Mouse (Mus musculus) hindbrain, embryonic 15.5 days (tissue): ENCODE measurements around the gene Hnf1a. TPM values are rescaled to one million over a fixed set of nuclear protein-coding genes. Genes with fewer than 3 reads are reported as not detected.
"Not testable (repeated sequence)": the region's sequence is repeated elsewhere in the genome, so short reads cannot be mapped to it uniquely, and the experiment has no call there.

ENCODE experiments used
- ATAC-seq: fragments of 200-750 bp; cut with Nextera tagmentation; 2 replicates; pipeline ENCODE4 v1.8.0; 2017; ENCODE audit warnings: low read depth, moderate number of reproducible peaks, moderate TSS enrichment; ENCODE audit not compliant: low FRiP score
- H3K27ac ChIP-seq: fragments of 300-500 bp; sonication (generic); replicated peaks from 2 replicates; pipeline ENCODE4 v1.5.1; 2015; ENCODE audit warnings: mild to moderate bottlenecking, inconsistent platforms
- H3K27me3 ChIP-seq: fragments of 300-500 bp; sonication (generic); 2 replicates; pipeline ENCODE4 v1.6.1; 2015; ENCODE audit warnings: control low read depth, inconsistent platforms
- H3K36me3 ChIP-seq: fragments of 300-500 bp; sonication (generic); 2 replicates; pipeline ENCODE4 v1.6.1; 2015; ENCODE audit warnings: control low read depth, inconsistent platforms
- H3K4me1 ChIP-seq: fragments of 300-500 bp; sonication (generic); replicated peaks from 2 replicates; pipeline ENCODE4 v1.6.1; 2015; ENCODE audit warnings: control low read depth, inconsistent platforms
- H3K4me2 ChIP-seq: fragments of 300-500 bp; sonication (generic); 2 replicates; pipeline ENCODE4 v1.6.1; 2015; ENCODE audit warnings: moderate library complexity, mild to moderate bottlenecking, inconsistent platforms
- H3K4me3 ChIP-seq: fragments of 300-500 bp; sonication (generic); 2 replicates; pipeline ENCODE4 v1.5.1; 2015; ENCODE audit warnings: mild to moderate bottlenecking, inconsistent platforms
- H3K9ac ChIP-seq: fragments of 300-500 bp; sonication (generic); 2 replicates; pipeline ENCODE4 v1.6.1; 2015; ENCODE audit warnings: inconsistent platforms
- H3K9me3 ChIP-seq: fragments of 300-500 bp; sonication (generic); 2 replicates; pipeline ENCODE4 v1.6.1; 2016; ENCODE audit warnings: control low read depth, inconsistent platforms
- WGBS: fragments of 180-500 bp; shearing (Covaris S2); methylation state at CpG from one replicate; pipeline ENCODE4 v1.1.7; 2015; 5-methylcytosine and 5-hydroxymethylcytosine counted together
- polyA plus RNA-seq: library from polyadenylated mRNA; unstranded; fragments of >200 nt; fragmentation: Nextera tagmentation; extraction: Ambion mirVana; gene quantifications from 2 replicates; pipeline ENCODE4 v1.2.1, GENCODE M21; 2015

Gene Hnf1a
- polyA plus RNA-seq, 1 experiment from 2014 or later = 0.10 TPM

DNA sequence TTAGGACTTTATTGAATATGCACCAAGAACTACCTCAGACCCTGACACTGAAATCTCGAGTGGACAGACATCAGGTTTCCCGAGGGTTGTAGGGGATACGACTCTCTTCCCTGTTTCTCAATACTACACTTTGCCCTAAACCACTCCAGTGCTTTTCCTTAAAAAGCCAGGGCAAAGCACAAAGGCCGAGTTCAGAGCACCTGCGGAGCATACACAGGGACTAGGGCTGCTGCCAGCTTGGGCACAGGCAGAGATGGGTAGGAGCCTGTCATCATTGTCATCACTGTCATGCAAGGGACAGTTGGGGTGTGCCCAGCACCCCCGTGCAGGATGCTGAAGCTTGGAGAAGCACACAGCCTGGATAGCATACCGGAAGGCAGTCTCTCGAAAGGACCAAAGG is 37.7 kb downstream of the Hnf1a start:
- Histone ChIP-seq H3K4me3 (no peak overlapping the region), H3K9ac (no peak overlapping the region), H3K4me2 (no peak overlapping the region), H3K9me3 (no peaks in the 10 kb centered on the region), H3K27ac (no peak overlapping the region), H3K4me1 (peaks cover 5% of the 10 kb centered on the region; the same call in 1 of the 2 replicates), H3K36me3 (no peaks in the 10 kb centered on the region), H3K27me3 (no peaks in the 10 kb centered on the region)
- no peak for ATAC-seq
- 83% methylated on average over 8 of the region's 8 CpGs for WGBS

DNA sequence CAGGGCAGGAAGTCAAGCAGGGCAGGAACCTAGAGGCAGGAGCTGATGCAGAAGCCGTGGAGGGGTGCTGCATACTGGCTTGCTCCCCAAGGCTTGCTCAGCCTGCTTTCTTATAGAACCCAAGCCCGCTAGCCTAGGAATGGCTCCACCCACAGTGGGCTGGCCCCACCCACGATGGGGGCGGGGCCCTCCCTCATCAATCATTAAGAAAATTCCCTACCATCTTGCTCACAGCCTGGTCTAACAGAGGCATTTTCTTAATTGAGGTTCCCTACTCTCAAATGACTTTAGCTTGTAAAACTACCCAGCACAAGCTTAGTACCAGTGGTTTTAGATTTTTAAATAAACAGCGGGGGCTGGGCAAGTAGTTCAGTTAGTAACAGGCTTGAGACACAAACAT is 39.3 kb downstream of the Hnf1a start:
- Histone ChIP-seq H3K36me3 (no peaks in the 10 kb centered on the region), H3K4me2 (no peak overlapping the region), H3K9ac (no peak overlapping the region), H3K27me3 (no peaks in the 10 kb centered on the region), H3K4me1 (peaks cover 5% of the 10 kb centered on the region; the same call in 1 of the 2 replicates), H3K27ac (no peak overlapping the region), H3K4me3 (no peak overlapping the region), H3K9me3 (no peaks in the 10 kb centered on the region)
- WGBS = 62% methylated on average over 5 of the region's 5 CpGs
- ATAC-seq = no peak

DNA sequence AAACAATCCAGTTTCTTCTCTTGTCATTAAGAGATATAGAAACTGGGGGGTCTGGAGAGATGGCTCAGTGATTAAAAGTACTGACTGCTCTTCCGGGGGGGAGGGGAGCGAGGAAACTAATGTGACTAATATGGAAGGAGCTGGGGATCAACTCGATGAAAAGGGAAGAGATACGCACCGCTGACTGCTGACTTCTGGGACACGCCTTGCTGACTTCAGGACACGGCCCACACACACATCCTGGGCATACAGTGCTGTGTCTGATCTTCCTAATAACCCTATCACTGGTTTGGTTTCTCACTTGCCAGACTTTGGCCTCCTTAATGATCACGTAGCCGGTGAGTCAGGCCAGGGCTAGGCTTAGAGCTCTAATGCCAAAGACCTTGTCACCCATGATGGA is 44.1 kb downstream of the Hnf1a start:
- Histone ChIP-seq H3K27me3 (no peaks in the 10 kb centered on the region), H3K9me3 (no peaks in the 10 kb centered on the region), H3K4me2 (no peak overlapping the region), H3K27ac (no peak overlapping the region), H3K4me1 (peaks cover 4% of the 10 kb centered on the region; the same call in 1 of the 2 replicates), H3K9ac (no peak overlapping the region), H3K36me3 (no peaks in the 10 kb centered on the region), H3K4me3 (no peak overlapping the region)
- ATAC-seq = no peak
- 78% methylated on average over 9 of the region's 9 CpGs for WGBS

DNA sequence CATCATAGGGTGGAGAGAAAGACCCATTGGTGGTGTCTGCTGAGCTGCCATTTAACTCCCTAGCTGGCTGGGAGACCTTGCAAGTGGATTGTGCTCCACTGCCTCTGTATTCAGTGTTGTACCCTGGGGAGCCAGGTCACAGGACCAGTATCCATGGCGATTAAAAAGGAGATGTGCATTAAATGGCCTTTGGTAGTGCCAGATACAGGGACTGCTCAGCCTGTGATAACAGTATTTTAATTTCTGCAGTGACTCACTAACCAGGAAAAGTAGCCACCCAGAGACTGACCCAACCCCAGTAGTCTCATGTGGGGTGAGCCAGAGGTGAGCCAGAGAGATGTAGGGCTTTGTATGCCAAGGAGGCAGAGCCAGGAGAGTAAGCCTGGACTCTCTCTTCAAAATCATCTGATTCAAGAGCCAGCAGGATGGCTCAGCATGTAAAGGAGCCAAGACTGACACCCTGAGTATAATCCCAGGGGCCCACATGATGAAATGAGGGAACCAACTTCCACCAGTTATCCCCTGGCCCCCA is 44.7 kb downstream of the Hnf1a start:
- H3K9me3 ChIP-seq = no peaks in the 10 kb centered on the region
- 54% methylated on average over 1 of the region's 1 CpGs for WGBS
- no peak for ATAC-seq

DNA sequence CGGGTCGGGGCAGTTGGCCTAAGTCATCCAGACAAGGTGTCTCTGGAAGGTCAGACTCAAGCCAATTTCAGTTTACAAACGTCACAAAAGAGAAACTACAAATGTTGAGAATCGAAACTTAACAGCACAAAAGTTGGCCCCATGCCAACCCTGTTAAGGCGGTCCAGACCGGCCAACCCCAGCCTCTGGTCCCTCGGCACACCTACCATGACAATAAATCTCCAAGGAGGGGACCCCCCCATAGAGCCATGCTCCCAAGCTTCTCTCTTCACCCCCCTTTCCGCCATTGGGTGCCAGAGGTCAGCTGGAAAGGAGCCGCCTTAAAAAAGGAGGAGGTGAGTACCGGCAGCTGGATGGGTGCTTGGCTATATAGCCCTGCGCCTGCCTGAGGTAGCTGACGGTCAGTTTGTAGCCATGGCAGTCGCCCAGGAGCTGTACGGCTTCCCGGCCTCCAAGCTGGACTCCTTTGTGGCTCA is 47.9 kb downstream of the Hnf1a start, which contains the start of gene Oasl1:
Gene Oasl1 (plus strand): TSS at position 243 of the 476 bp plus-strand sequence.
- Histone ChIP-seq H3K9ac (no peak within 1 kb of the TSS), H3K27ac (no peak within 1 kb of the TSS), H3K9me3 (no peaks in the 10 kb centered on the region), H3K4me2 (peak within 1 kb of the TSS; percentile 40), H3K36me3 (no peaks in the 10 kb centered on the region), H3K4me1 (peaks cover 4% of the 10 kb centered on the region; the same call in 1 of the 2 replicates), H3K4me3 (no peak within 1 kb of the TSS; the same call in 1 of the 2 replicates), H3K27me3 (no peaks in the 10 kb centered on the region)
- no peak for ATAC-seq
- WGBS = 46% methylated on average over 15 of the region's 15 CpGs

More for the DNA sequence above, 44.7 kb downstream of the Hnf1a start:
- Histone ChIP-seq H3K4me2 (no peak overlapping the region), H3K27me3 (no peaks in the 10 kb centered on the region), H3K27ac (no peak overlapping the region), H3K9ac (no peak overlapping the region), H3K4me3 (no peak overlapping the region), H3K4me1 (peaks cover 4% of the 10 kb centered on the region; the same call in 1 of the 2 replicates), H3K36me3 (no peaks in the 10 kb centered on the region)

DNA sequence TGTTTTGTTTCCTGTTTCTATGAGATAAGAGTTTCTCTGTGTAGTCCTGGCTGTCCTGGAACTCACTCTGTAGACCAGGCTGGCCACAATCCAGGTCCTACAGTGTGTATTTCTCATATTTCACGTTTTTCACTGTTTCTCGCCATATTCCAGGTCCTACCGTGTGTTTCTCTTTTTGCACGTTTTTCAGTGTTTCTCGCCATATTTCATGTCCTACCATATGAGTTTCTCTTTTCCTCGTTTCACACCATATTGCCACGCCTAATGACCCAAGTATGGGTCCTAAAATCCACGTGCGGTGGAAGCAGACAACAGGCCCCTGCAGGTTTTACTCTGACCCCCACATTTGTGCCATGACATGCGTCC is 48.5 kb downstream of the Hnf1a start:
- Histone ChIP-seq H3K27ac (no peak overlapping the region), H3K9me3 (no peaks in the 10 kb centered on the region), H3K36me3 (no peaks in the 10 kb centered on the region), H3K4me1 (peaks cover 4% of the 10 kb centered on the region; the same call in 1 of the 2 replicates), H3K4me2 (no peak overlapping the region), H3K27me3 (no peaks in the 10 kb centered on the region), H3K9ac (no peak overlapping the region), H3K4me3 (no peak overlapping the region)
- WGBS = 69% methylated on average over 10 of the region's 10 CpGs
- ATAC-seq = 0 out of 2 replicates have a peak, but pooled peaks have one; percentile 45

DNA sequence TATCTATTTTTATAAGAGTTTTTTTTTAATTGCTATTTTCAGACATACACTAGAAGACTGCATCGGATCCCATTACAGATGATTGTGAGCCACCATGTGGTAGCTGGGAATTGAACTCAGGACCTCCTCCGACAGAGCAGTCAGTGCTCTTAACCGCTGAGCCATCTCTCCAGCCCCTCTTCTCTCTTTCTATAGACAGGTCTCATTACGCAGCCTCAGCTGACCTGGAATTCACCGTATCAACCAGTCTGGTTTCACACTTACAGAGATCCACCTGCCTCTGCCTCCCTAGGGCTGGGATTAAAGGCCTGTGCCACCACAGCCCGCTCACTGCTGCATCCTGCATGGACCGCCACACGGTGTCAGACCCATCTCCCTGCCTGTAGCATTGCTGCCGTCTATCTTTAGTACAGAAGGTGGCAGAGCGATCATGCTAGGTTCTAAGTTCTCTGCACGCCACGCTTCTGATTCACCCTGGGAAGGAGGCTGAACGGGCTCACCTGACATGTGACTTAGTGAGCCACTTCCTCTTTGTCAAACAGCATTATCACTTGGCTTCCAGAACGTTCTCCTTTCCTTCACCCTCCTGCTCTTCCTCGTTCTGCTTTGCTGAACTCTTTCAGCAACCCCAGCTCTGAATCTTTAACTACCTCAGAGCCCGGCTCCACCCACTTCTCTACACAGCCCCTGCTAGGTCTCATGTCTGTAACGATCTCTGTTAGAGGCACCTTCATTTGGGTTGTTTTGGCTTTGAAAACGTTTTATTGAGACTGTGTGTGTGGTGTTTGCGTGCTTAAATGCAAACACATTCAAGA is 49.1 kb downstream of the Hnf1a start:
- Histone ChIP-seq H3K9ac (no peak overlapping the region), H3K4me1 (peaks cover 4% of the 10 kb centered on the region; the same call in 1 of the 2 replicates), H3K4me2 (no peak overlapping the region), H3K9me3 (no peaks in the 10 kb centered on the region), H3K27me3 (no peaks in the 10 kb centered on the region), H3K4me3 (no peak overlapping the region), H3K36me3 (no peaks in the 10 kb centered on the region), H3K27ac (no peak overlapping the region)
- WGBS = 82% methylated on average over 19 of the region's 19 CpGs
- no peak for ATAC-seq

DNA sequence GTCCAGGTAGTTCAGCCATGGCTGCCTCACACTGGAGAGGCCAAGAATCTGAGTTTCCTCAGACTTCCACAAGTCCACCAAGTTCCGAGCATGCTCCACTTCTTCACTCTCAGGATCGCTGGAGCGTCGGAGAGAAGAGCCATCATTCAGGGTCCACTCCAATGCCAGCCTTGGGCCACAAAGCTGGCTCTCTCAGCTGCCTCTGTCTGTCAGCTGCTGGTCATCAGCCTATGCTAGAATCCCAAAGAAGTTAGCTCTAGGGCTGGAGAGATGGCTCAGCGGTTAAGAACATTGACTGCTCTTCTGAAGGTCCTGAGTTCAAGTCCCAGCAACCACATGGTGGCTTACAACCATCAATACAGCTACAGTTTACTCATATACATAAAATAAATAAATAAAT is 53.5 kb downstream of the Hnf1a start:
- ATAC-seq = not testable (repeated sequence)

DNA sequence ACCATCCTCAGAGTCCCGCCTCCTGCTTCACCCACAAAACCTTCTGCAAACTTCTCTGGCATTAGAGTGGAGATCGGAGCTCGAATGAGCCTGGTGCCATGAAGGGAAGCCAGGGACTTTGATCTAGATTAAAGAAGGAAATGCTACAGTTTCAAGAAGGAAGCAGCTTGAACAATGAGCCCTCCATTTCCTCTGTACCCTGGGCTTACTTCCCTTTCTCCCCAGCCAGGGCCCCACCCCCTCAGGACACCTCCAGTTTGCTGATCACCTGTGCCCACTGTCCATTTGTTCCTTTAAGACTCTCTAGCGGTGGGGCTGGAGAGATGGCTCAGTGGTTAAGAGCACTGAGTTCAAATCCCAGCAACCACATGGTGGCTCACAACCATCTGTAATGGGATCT is 54.1 kb downstream of the Hnf1a start:
- Histone ChIP-seq H3K4me1 (no peaks in the 10 kb centered on the region), H3K4me3 (no peak overlapping the region), H3K36me3 (no peaks in the 10 kb centered on the region), H3K9me3 (no peaks in the 10 kb centered on the region), H3K27ac (no peak overlapping the region), H3K4me2 (no peak overlapping the region), H3K27me3 (no peaks in the 10 kb centered on the region), H3K9ac (no peak overlapping the region)
- ATAC-seq = no peak
- 88% methylated on average over 4 of the region's 4 CpGs for WGBS

More for the DNA sequence above, 53.5 kb downstream of the Hnf1a start:
- H3K36me3 ChIP-seq, H3K9me3 ChIP-seq, H3K4me2 ChIP-seq, H3K27ac ChIP-seq, H3K4me3 ChIP-seq, H3K4me1 ChIP-seq, H3K9ac ChIP-seq, H3K27me3 ChIP-seq: not testable (repeated sequence)
- 97% methylated on average over 5 of the region's 5 CpGs for WGBS

DNA sequence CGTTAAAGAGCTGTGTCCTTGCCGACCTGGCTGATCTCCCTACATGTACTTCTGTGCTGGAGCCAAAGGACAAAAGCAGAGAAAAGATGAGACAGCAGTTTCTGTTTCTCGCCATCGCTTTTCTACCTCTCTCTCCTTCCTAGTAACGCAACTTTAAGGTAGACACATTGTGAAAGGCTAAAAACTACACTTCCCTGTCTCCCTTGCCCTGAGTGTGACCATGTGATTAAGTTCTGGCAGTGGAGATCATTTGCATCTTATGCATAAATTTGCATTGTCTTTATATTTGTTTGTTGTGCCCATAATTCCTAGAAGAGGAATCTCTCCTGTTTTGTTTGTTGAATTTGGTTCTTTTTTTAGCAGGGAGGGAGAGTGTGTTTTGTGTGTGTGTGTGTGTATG is 55.0 kb downstream of the Hnf1a start:
- Histone ChIP-seq H3K4me1 (no peaks in the 10 kb centered on the region), H3K4me3 (no peak overlapping the region), H3K9ac (no peak overlapping the region), H3K4me2 (no peak overlapping the region), H3K9me3 (no peaks in the 10 kb centered on the region), H3K36me3 (no peaks in the 10 kb centered on the region), H3K27ac (no peak overlapping the region), H3K27me3 (no peaks in the 10 kb centered on the region)
- ATAC-seq = no peak
- 76% methylated on average over 5 of the region's 5 CpGs for WGBS

DNA sequence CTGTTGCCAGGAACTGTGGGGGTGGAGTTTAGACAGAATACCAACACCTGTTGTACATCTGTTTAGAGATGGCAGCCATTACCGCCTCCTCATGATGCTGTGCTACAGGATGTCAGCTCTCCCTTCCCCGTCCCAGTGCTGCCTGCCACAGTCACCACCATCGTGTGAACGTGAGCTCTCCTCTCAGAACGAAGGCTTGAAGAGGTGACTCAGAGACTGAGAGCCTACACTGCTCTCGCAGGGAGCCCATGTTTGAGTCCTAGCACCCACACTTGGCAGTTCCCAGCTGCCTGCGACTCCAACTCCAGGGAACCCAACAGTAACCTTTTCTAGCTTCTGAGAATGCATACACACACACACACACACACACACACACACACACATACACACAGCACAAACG is 56.0 kb downstream of the Hnf1a start:
- H3K9me3 ChIP-seq = no peaks in the 10 kb centered on the region
- WGBS = 85% methylated on average over 8 of the region's 8 CpGs
- no peaks in the 10 kb centered on the region for H3K36me3 ChIP-seq
- ATAC-seq = no peak
- H3K27ac ChIP-seq = no peak overlapping the region
- H3K4me1 ChIP-seq = no peaks in the 10 kb centered on the region
- H3K27me3 ChIP-seq = no peaks in the 10 kb centered on the region
- H3K9ac ChIP-seq = no peak overlapping the region
- no peak overlapping the region for H3K4me3 ChIP-seq
- H3K4me2 ChIP-seq = no peak overlapping the region

DNA sequence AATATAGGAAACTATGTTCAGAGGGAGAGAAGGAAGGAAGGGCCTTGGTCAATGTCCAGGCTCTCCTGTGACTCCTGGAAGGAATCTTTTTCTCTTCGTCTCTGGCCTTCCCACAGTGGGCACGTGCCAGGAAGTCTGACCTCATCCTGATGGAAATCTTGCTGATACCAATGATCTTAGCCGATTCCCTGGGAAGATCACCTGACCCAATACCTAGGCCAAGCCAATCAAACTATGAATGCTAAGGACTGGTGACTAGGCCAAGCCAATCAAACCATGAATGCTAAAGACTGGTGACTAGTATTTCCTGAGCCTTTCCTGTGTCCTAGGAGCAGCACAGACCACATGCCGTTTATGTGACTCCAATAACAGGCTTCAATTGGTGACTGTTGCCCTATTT is 57.2 kb downstream of the Hnf1a start:
- no peaks in the 10 kb centered on the region for H3K27me3 ChIP-seq
- no peak for ATAC-seq
- H3K4me2 ChIP-seq = no peak overlapping the region
- no peaks in the 10 kb centered on the region for H3K4me1 ChIP-seq
- no peak overlapping the region for H3K4me3 ChIP-seq
- H3K27ac ChIP-seq = no peak overlapping the region
- no peaks in the 10 kb centered on the region for H3K36me3 ChIP-seq
- H3K9ac ChIP-seq = no peak overlapping the region
- WGBS = 78% methylated on average over 4 of the region's 4 CpGs
- no peaks in the 10 kb centered on the region for H3K9me3 ChIP-seq
